Mouse (Mus musculus) spleen, adult 2 months (tissue): ENCODE results near the gene Fyttd1. TPM values are rescaled to one million over a fixed set of nuclear protein-coding genes. Genes with fewer than 3 reads are reported as not detected.
A peak's percentile ranks its signal among the peaks of the same experiment; 100 is the strongest.

ENCODE experiments used
- DNase-seq, 2 experiments: peaks; one replicate each; pipeline versions ENCODE4 v3.0.0 to v3.0.0-alpha.2; 2012 to 2021; ENCODE audit warnings: low spot score in 2 of 2, low read depth in 1 of 2
- H3K27ac ChIP-seq: fragments of 200-500 bp; 2 replicates; pipeline ENCODE4 v1.5.1; 2012; ENCODE audit warnings: low read length, inconsistent platforms; ENCODE audit not compliant: insufficient read depth
- H3K27me3 ChIP-seq: fragments of 200-500 bp; 2 replicates; pipeline ENCODE4 v1.6.1; 2012; ENCODE audit warnings: mild to moderate bottlenecking, moderate library complexity, low read length, inconsistent platforms; ENCODE audit not compliant: control insufficient read depth, insufficient read depth
- H3K36me3 ChIP-seq: fragments of 200-500 bp; 2 replicates; pipeline ENCODE4 v1.6.1; 2012; ENCODE audit warnings: mild to moderate bottlenecking, low read length, inconsistent platforms; ENCODE audit not compliant: control insufficient read depth, insufficient read depth
- H3K4me1 ChIP-seq: fragments of 200-500 bp; 2 replicates; pipeline ENCODE4 v1.6.1; 2011; ENCODE audit warnings: inconsistent platforms; ENCODE audit not compliant: control insufficient read depth, insufficient read depth, insufficient read length
- H3K4me3 ChIP-seq: fragments of 200-500 bp; 2 replicates; pipeline ENCODE4 v1.5.1; 2011; ENCODE audit warnings: mild to moderate bottlenecking, inconsistent platforms; ENCODE audit not compliant: insufficient read depth, insufficient read length; ENCODE audit errors: extremely low read depth
- CTCF ChIP-seq: fragments of 200-500 bp; IDR thresholded peaks from 2 replicates; pipeline ENCODE4 v1.5.1; 2011; ENCODE audit warnings: mild to moderate bottlenecking, inconsistent platforms; ENCODE audit not compliant: insufficient read depth, insufficient read length, insufficient replicate concordance; ENCODE audit errors: extremely low read depth
- POLR2A ChIP-seq: fragments of 200-500 bp; IDR thresholded peaks from 2 replicates; pipeline ENCODE4 v1.6.1; 2011; ENCODE audit warnings: low read depth, low read length, inconsistent platforms
- WGBS: fragments of 180-500 bp; shearing (Covaris S2); methylation state at CpG from one replicate; pipeline ENCODE4 v1.1.7; 2018; 5-methylcytosine and 5-hydroxymethylcytosine counted together
- polyA plus RNA-seq: library from polyadenylated mRNA; depleted of rRNA; stranded (reverse); fragments of >200 nt; gene quantifications from 2 replicates; pipeline ENCODE4 v1.2.3, GENCODE M21; 2012

Fyttd1 gene
- polyA plus RNA-seq, 1 experiment: 4.1 TPM

GRCm38 (mm10) chr16:32901360-32902050 is 24.2 kb downstream of the Fyttd1 start:
- H3K4me3 ChIP-seq: no peak overlapping the region
- TF ChIP-seq CTCF (no peak), POLR2A (no peak)
- no peak for DNase-seq
- no peaks in the 10 kb centered on the region for H3K27me3 ChIP-seq
- H3K27ac ChIP-seq: no peak overlapping the region
- no peaks in the 10 kb centered on the region for H3K4me1 ChIP-seq
- H3K36me3 ChIP-seq: peaks cover 15% of the 10 kb centered on the region
- WGBS: 84% methylated on average over 2 of the region's 2 CpGs

GRCm38 (mm10) chr16:32902051-32902428 is 24.7 kb downstream of the Fyttd1 start:
- no peak for DNase-seq
- no peaks in the 10 kb centered on the region for H3K4me1 ChIP-seq
- H3K27me3 ChIP-seq: no peaks in the 10 kb centered on the region
- WGBS: 72% methylated on average over 3 of the region's 3 CpGs
- TF ChIP-seq POLR2A: no peak
- no peak for TF ChIP-seq CTCF
- H3K36me3 ChIP-seq: peaks cover 16% of the 10 kb centered on the region
- H3K4me3 ChIP-seq: no peak overlapping the region
- no peak overlapping the region for H3K27ac ChIP-seq

GRCm38 (mm10) chr16:32906186-32906585 is 28.9 kb downstream of the Fyttd1 start:
- Histone ChIP-seq H3K36me3 (peaks cover 9% of the 10 kb centered on the region), H3K27me3 (no peaks in the 10 kb centered on the region), H3K4me1 (no peaks in the 10 kb centered on the region), H3K4me3 (no peak overlapping the region), H3K27ac (no peak overlapping the region)
- TF ChIP-seq POLR2A (no peak), CTCF (no peak)
- no peak for DNase-seq
- WGBS: 87% methylated on average over 2 of the region's 2 CpGs

- no peaks in the 10 kb centered on the region for H3K4me1 ChIP-seq
- WGBS: 85% methylated on average over 8 of the region's 8 CpGs
- H3K4me3 ChIP-seq: no peak overlapping the region
- peaks cover 8% of the 10 kb centered on the region for H3K36me3 ChIP-seq
- no peak overlapping the region for H3K27ac ChIP-seq
- TF ChIP-seq POLR2A (no peak), CTCF (no peak)
- H3K27me3 ChIP-seq: no peaks in the 10 kb centered on the region
- no peak for DNase-seq
These were observed 29.4 kb downstream of the Fyttd1 start for GRCm38 (mm10) chr16:32906727-32907126.

- no peak for DNase-seq
- Histone ChIP-seq H3K27me3 (no peaks in the 10 kb centered on the region), H3K4me3 (peak overlapping the region; percentile 80; the same call in 1 of the 2 replicates), H3K27ac (no peak overlapping the region), H3K36me3 (no peaks in the 10 kb centered on the region), H3K4me1 (peaks cover 5% of the 10 kb centered on the region)
- TF ChIP-seq POLR2A (no peak), CTCF (no peak)
- 44% methylated on average over 7 of the region's 7 CpGs for WGBS
These were observed 35.9 kb downstream of the Fyttd1 start for GRCm38 (mm10) chr16:32913212-32913611.

- Histone ChIP-seq H3K4me1 (peaks cover 5% of the 10 kb centered on the region), H3K27me3 (no peaks in the 10 kb centered on the region), H3K36me3 (no peaks in the 10 kb centered on the region), H3K4me3 (peak within 1 kb of the TSS; percentile 80), H3K27ac (peak within 1 kb of the TSS; percentile 95)
- under 1% methylated on average over 83 of the region's 85 CpGs for WGBS
- peak; percentile 52 to 89 for DNase-seq
- no peak for TF ChIP-seq CTCF
- TF ChIP-seq POLR2A: peak; percentile 81
These were observed 36.9 kb downstream of the Fyttd1 start, which contains the start of gene Lrch3 for GRCm38 (mm10) chr16:32913937-32914881. Gene Lrch3, plus strand, starts transcription at chr16:32914100.
